Mouse (Mus musculus) testis, adult 2 months (tissue): ENCODE results near the gene Hc. TPM values are rescaled to one million over a fixed set of nuclear protein-coding genes. Genes with fewer than 3 reads are reported as not detected.

Experiments used
- H3K27ac ChIP-seq: fragments of 200-500 bp; 2 replicates; pipeline ENCODE4 v1.5.1; 2012; ENCODE audit warnings: low read depth, low read length; ENCODE audit not compliant: control insufficient read depth, insufficient read depth
- H3K27me3 ChIP-seq: fragments of 200-500 bp; 2 replicates; pipeline ENCODE4 v1.6.1; 2012; ENCODE audit warnings: mild to moderate bottlenecking, low read length, moderate library complexity; ENCODE audit not compliant: control insufficient read depth, insufficient read depth
- H3K36me3 ChIP-seq: fragments of 200-500 bp; 2 replicates; pipeline ENCODE4 v1.6.1; 2012; ENCODE audit warnings: mild to moderate bottlenecking, low read length; ENCODE audit not compliant: control insufficient read depth, insufficient read depth
- H3K4me1 ChIP-seq: fragments of 200-500 bp; 2 replicates; pipeline ENCODE4 v1.6.1; 2012; ENCODE audit warnings: low read length; ENCODE audit not compliant: control insufficient read depth, insufficient read depth
- H3K4me3 ChIP-seq: fragments of 200-500 bp; 2 replicates; pipeline ENCODE4 v1.5.1; 2012; ENCODE audit warnings: low read depth, mild to moderate bottlenecking, low read length, moderate library complexity, mixed read lengths; ENCODE audit not compliant: control insufficient read depth
- CTCF ChIP-seq: fragments of 200-500 bp; IDR thresholded peaks from 2 replicates; pipeline ENCODE4 v1.5.1; 2012; ENCODE audit warnings: low read depth, mild to moderate bottlenecking, inconsistent platforms, low read length, moderate library complexity; ENCODE audit not compliant: control insufficient read depth, insufficient read depth, insufficient replicate concordance
- POLR2A ChIP-seq: fragments of 200-500 bp; IDR thresholded peaks from 2 replicates; pipeline ENCODE4 v1.6.1; 2012; ENCODE audit warnings: low read depth, mild to moderate bottlenecking, inconsistent platforms, low read length, moderate library complexity; ENCODE audit not compliant: control insufficient read depth
- polyA plus RNA-seq: library from polyadenylated mRNA; depleted of rRNA; stranded (reverse); fragments of >200 nt; gene quantifications from 2 replicates; pipeline ENCODE4 v1.2.3, GENCODE M21; 2012; rRNA removed

Gene Hc
- polyA plus RNA-seq, 1 experiment, result 1.3 TPM

DNA sequence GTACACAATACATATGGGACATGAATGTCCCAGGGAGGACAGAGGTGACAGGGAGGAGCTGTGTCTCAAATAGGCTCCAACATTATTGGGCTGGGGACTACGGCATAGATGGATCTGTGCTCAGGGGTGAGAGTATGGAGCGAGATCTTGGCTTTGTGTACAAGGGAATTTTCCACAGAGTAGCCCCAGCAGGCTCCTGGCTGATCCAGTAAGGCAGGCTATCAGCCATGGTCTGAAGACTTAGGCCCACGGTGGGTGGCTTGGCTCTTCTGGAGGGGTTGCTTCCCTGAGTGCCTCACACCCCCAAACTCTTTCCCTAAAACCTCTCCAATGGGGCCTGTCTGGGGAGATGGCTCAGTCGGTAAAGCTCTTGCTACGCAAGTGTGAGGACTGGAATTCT lies 121.0 kb downstream of the Hc start:
- Histone ChIP-seq H3K27ac (no peak overlapping the region), H3K36me3 (no peaks in the 10 kb centered on the region), H3K4me1 (no peaks in the 10 kb centered on the region), H3K4me3 (no peak overlapping the region), H3K27me3 (no peaks in the 10 kb centered on the region)
- no peak for TF ChIP-seq POLR2A
- no peak for TF ChIP-seq CTCF

DNA sequence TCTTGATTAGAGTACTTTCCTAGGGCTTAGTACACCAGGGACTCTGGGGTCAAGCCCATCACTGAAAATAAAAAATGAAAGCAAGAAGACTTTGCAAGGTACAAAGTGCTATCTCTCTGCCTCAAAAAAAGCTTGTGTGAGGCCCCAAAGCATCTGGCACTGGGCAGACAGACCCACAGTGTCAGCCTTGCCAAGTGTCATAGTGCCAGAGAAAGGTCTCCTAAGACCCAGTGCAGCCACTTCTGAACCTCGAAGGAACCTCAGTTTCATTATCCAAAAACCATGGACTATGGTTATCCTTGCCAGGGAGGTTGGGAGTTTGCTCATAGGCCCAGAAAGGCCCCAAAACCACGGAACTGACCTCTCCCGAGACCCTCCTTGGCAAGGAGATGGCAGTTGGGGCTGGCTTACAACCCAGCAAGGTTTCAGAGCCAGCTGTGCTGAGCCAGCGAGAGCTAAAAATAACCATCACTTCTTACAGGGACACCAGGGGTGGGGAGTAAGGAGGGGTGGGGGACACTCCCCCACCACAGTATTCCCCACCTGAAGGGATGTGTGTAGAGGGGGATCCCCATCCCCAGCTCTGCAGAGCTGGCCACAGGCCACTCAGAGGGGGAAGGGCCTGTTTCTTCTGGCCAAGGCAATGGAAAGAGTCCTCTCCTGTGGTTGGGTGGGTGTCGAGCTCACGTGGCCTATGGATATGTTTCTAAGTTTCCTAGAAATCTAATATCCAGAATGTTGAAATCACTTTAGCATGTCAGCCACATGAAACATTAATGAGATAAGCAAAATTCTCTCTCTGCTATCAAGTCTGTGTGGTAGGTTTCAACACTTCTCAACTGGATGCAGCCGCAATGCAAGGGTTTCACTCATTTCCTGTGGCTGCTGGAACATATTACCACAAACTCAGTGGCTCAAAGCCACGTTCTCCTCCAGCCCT lies 122.7 kb downstream of the Hc start:
- H3K4me1 ChIP-seq, result no peaks in the 10 kb centered on the region
- H3K4me3 ChIP-seq, result no peak overlapping the region
- H3K27ac ChIP-seq, result no peak overlapping the region
- TF ChIP-seq POLR2A (no peak), CTCF (no peak)
- no peaks in the 10 kb centered on the region for H3K36me3 ChIP-seq
- H3K27me3 ChIP-seq, result no peaks in the 10 kb centered on the region

GRCm38 (mm10) chr2:34937460-34937859 lies 123.8 kb downstream of the Hc start:
- no peaks in the 10 kb centered on the region for H3K27me3 ChIP-seq
- H3K4me3 ChIP-seq, result no peak overlapping the region
- no peaks in the 10 kb centered on the region for H3K4me1 ChIP-seq
- no peak for TF ChIP-seq CTCF
- no peak for TF ChIP-seq POLR2A
- H3K27ac ChIP-seq, result no peak overlapping the region
- H3K36me3 ChIP-seq, result no peaks in the 10 kb centered on the region

Other genes starting within 250 kb of the Hc start
- 13.0 and 14.9 TPM in 2 replicates for gene Fbxw2, start 235.1 kb downstream of the Hc start, polyA plus RNA-seq
- not detected in 2 replicates for gene Gm34653, start 228.4 kb downstream of the Hc start, polyA plus RNA-seq
- gene Cutal, start 187.0 kb downstream of the Hc start, polyA plus RNA-seq, result 0.12 and 3.8 TPM in 2 replicates
- gene Psmd5, start 186.5 kb downstream of the Hc start, polyA plus RNA-seq, result 7.3 and 8.0 TPM in 2 replicates
- gene Phf19, start 147.4 kb downstream of the Hc start, polyA plus RNA-seq, result 0.21 and 0.91 TPM in 2 replicates
- gene Traf1, start 99.7 kb downstream of the Hc start, polyA plus RNA-seq, result 6.5 and 9.4 TPM in 2 replicates
- gene AI182371, start 40.1 kb upstream of the Hc start, polyA plus RNA-seq, result 0.57 and 1.0 TPM in 2 replicates
- 18.8 and 20.4 TPM in 2 replicates for gene Cntrl, start 48.1 kb upstream of the Hc start, polyA plus RNA-seq
- gene Rab14, start 139.7 kb upstream of the Hc start, polyA plus RNA-seq, result 20.1 and 28.9 TPM in 2 replicates
- gene Gsn, start 194.9 kb upstream of the Hc start, polyA plus RNA-seq, result 49.9 and 88.6 TPM in 2 replicates